Mouse (Mus musculus): ENCODE measurements around the gene Notch1. TPM values are rescaled to one million over a fixed set of nuclear protein-coding genes. Genes with fewer than 3 reads are reported as not detected.
A peak's percentile ranks its signal among the peaks of the same experiment; 100 is the strongest.

Gene Notch1
- total RNA-seq, 2 experiments from 2014 or later: 48.4 to 52.9 TPM

GRCm38 (mm10) chr2:26410931-26411411 lies 105.5 kb downstream of the Notch1 start:
- DNase-seq (ENCODE audit: low spot score in 2 of 2): no peak

GRCm38 (mm10) chr2:26410091-26410490 lies 106.4 kb downstream of the Notch1 start:
- no peak for DNase-seq (ENCODE audit: low spot score in 2 of 2)

- DNase-seq (ENCODE audit: low spot score in 2 of 2): no peak
These were observed 107.1 kb downstream of the Notch1 start for GRCm38 (mm10) chr2:26409362-26409761.

- peak; percentile 98 to 99 for DNase-seq (ENCODE audit: low spot score in 2 of 2)
These were observed 107.7 kb downstream of the Notch1 start, which contains the start of gene Inpp5e for GRCm38 (mm10) chr2:26408515-26409356. Gene Inpp5e (minus strand): TSS chr2:26409203.

Small RNAs within 50 kb of the gene (microRNA-seq; reads per million reads assigned to microRNA genes)
- 0.63 reads per million for gene Mir6996

Other genes with a start within 250 kb of the Notch1 start
- gene Ccdc187, start 222.1 kb downstream of the Notch1 start, total RNA-seq (2021): under 1 TPM; 0.10 to 0.15 TPM
- gene Gpsm1, start 201.1 kb downstream of the Notch1 start, total RNA-seq (2021): 10 to 100 TPM; 24.1 to 28.1 TPM
- gene Dnlz, start 164.6 kb downstream of the Notch1 start, total RNA-seq (2021): 10 to 100 TPM; 18.5 to 21.0 TPM
- gene Card9, start 155.7 kb downstream of the Notch1 start, total RNA-seq (2021): 1 to 10 TPM; 1.6 to 1.8 TPM
- 10 to 100 TPM; 20.6 to 22.2 TPM for gene Snapc4, start 136.0 kb downstream of the Notch1 start, total RNA-seq (2021)
- 10 to 100 TPM; 42.7 to 50.2 TPM for gene Entr1, start 127.3 kb downstream of the Notch1 start, total RNA-seq (2021)
- 100 to 1,000 TPM; 123 to 124 TPM for gene Pmpca, start 127.3 kb downstream of the Notch1 start, total RNA-seq (2021)
- gene Inpp5e, start 107.5 kb downstream of the Notch1 start, total RNA-seq (2021): 10 to 100 TPM; 12.5 to 13.2 TPM
- gene Sec16a, start 71.4 kb downstream of the Notch1 start, total RNA-seq (2021): 10 to 100 TPM; 40.9 to 45.4 TPM
- 100 to 1,000 TPM; 132 to 141 TPM for gene Egfl7, start 63.4 kb upstream of the Notch1 start, total RNA-seq (2021)
- gene Gm20532, start 70.0 kb upstream of the Notch1 start, total RNA-seq (2021): not detected
- gene Agpat2, start 87.8 kb upstream of the Notch1 start, total RNA-seq (2021): 10 to 100 TPM; 12.1 to 19.0 TPM
- gene Fam69b, start 111.8 kb upstream of the Notch1 start, total RNA-seq (2021): 1 to 10 TPM; 2.6 to 4.0 TPM
- not detected for gene Lcn4, start 154.6 kb upstream of the Notch1 start, total RNA-seq (2021)